In the genomic region with DNA sequence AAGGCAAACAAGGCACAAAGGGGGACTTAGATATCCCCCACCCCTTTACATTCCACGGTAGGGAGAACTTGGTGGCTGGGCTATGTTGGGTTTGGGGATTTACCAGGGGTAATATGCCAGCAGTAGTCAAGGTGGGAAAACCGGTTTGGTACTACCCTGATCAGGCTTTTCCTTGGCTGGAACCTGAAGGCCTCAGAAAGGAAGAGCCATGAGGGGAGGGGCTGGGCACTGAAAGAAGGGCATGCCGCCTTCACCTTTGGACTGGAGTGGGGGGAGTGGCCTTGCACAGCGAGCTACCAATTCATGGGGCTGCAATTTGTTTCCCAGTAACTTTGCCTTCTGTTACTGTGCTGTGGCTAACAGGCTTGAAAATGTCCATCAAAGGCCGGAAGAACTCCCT, we compare ENCODE assay signal across 8 mouse cellular contexts. TPM values are rescaled to one million over a fixed set of nuclear protein-coding genes. Genes with fewer than 3 reads are reported as not detected.
A peak's percentile ranks its signal among the peaks of the same experiment; 100 is the strongest.
DNase-seq lines count a peak whose midpoint lies in the region; ATAC-seq and TF ChIP-seq lines count a peak whose summit lies in the region.

No protein-coding gene starts in this region.

- peak overlapping the region; percentile 92 for H3K27ac ChIP-seq in intestine, embryonic 15.5 days
- peak overlapping the region; percentile 84 for H3K27ac ChIP-seq in lung, embryonic 16.5 days (ENCODE audit: low read length)

- H3K4me1 ChIP-seq in E14TG2a.4 (replicated peaks; ENCODE audit: low read depth, low read length), result peaks cover 75% of the 10 kb centered on the region
- peaks cover 39% of the 10 kb centered on the region for H3K4me1 ChIP-seq in intestine, embryonic 15.5 days (replicated peaks)
- peaks cover 47% of the 10 kb centered on the region for H3K4me1 ChIP-seq in lung, embryonic 16.5 days (replicated peaks; ENCODE audit: control insufficient read depth, insufficient read depth, low read length)

- peaks cover 25% of the 10 kb centered on the region for H3K27me3 ChIP-seq in E14TG2a.4 (ENCODE audit: insufficient read depth, low read length)
- peaks cover 12% of the 10 kb centered on the region for H3K27me3 ChIP-seq in intestine, embryonic 15.5 days (replicated peaks)
- H3K27me3 ChIP-seq in lung, embryonic 16.5 days (ENCODE audit: control insufficient read depth, insufficient read depth, low read depth, low read length), result peaks cover 15% of the 10 kb centered on the region

- DNase-seq in adrenal gland, adult 2 months, result peak; percentile 31
- no peak for DNase-seq in adrenal gland, postnatal 25 days
- DNase-seq in frontal cortex, postnatal 14 days (ENCODE audit: low spot score in 2 of 2), result no peak
- DNase-seq in layer of hippocampus, adult 8-10 months (ENCODE audit: low spot score in 2 of 2), result no peak
- no peak for DNase-seq in thymus, postnatal 36 days

- 49% methylated on average over 5 of the region's 5 CpGs for WGBS in intestine, embryonic 15.5 days
- WGBS in lung, embryonic 16.5 days, result 53% methylated on average over 5 of the region's 5 CpGs

- peaks cover 33% of the 10 kb centered on the region for H3K36me3 ChIP-seq in E14TG2a.4 (ENCODE audit: insufficient read depth, low read length)
- 0 out of 2 replicates have a peak, but pooled peaks cover 2% of the 10 kb centered on the region for H3K36me3 ChIP-seq in intestine, embryonic 15.5 days
- H3K36me3 ChIP-seq in lung, embryonic 16.5 days (ENCODE audit: control insufficient read depth, insufficient read depth, low read length), result peaks cover 4% of the 10 kb centered on the region

- 0 out of 2 replicates have a peak overlapping the region, but pooled peaks have one; percentile 14 for H3K9ac ChIP-seq in intestine, embryonic 15.5 days
- H3K9ac ChIP-seq in lung, embryonic 16.5 days (ENCODE audit: low read length), result peak overlapping the region; percentile 4; the same call in 1 of the 2 replicates

- H3K4me2 ChIP-seq in intestine, embryonic 15.5 days (replicated peaks), result peak overlapping the region; percentile 97
- H3K4me2 ChIP-seq in lung, embryonic 16.5 days (ENCODE audit: low read depth, low read length), result peak overlapping the region; percentile 86

- H3K4me3 ChIP-seq in E14TG2a.4 (replicated peaks; ENCODE audit: low read length), result peak overlapping the region; percentile 17; the same call in 1 of the 2 replicates
- peak overlapping the region; percentile 80 for H3K4me3 ChIP-seq in intestine, embryonic 15.5 days (replicated peaks)
- no peak overlapping the region for H3K4me3 ChIP-seq in lung, embryonic 16.5 days (ENCODE audit: low read length)

- no peaks in the 10 kb centered on the region for H3K9me3 ChIP-seq in E14TG2a.4 (ENCODE audit: low read length)
- H3K9me3 ChIP-seq in intestine, embryonic 15.5 days, result no peaks in the 10 kb centered on the region
- H3K9me3 ChIP-seq in lung, embryonic 16.5 days (ENCODE audit: control insufficient read depth, low read length), result no peaks in the 10 kb centered on the region

- TF ChIP-seq CTCF in E14TG2a.4 (conservative IDR thresholded peaks at IDR 0.05; ENCODE audit: low read length), result no peak

- peak; percentile 75 for ATAC-seq in intestine, embryonic 15.5 days
- peak; percentile 43 for ATAC-seq in lung, embryonic 16.5 days (ENCODE audit: low read depth)

RNA-seq across cellular contexts. Expression of gene Cenpb, which starts 3.4 kb away (rescaled TPM):
- 10 to 100 TPM; 47.7 to 88.5 TPM for total RNA-seq in adrenal gland, adult 2 months (2021)
- 94.5 and 107 TPM in 2 replicates for polyA plus RNA-seq in adrenal gland, adult 2 months (2012; rRNA removed)
- total RNA-seq in adrenal gland, postnatal 25 days (2021), result 52.9 and 66.5 TPM in 2 replicates
- 12.5 and 12.6 TPM in 2 replicates for polyA plus RNA-seq in intestine, embryonic 15.5 days (2015; fragmentation: Nextera tagmentation; extraction: Ambion mirVana)
- polyA plus RNA-seq in lung, embryonic 16.5 days (2015; fragmentation: Nextera tagmentation; extraction: Ambion mirVana), result 8.4 and 9.5 TPM in 2 replicates
- total RNA-seq in layer of hippocampus, adult 8-10 months (2022), result 10 to 100 TPM; 65.8 to 79.4 (median 73.1) TPM

RNA-seq across cellular contexts. Expression of gene Cdc25b, which starts 10.3 kb away (rescaled TPM):
- 1 to 10 TPM; 3.4 to 5.5 TPM for total RNA-seq in adrenal gland, adult 2 months (2021)
- polyA plus RNA-seq in adrenal gland, adult 2 months (2012; rRNA removed), result 7.7 and 9.7 TPM in 2 replicates
- 8.3 and 10.8 TPM in 2 replicates for total RNA-seq in adrenal gland, postnatal 25 days (2021)
- polyA plus RNA-seq in intestine, embryonic 15.5 days (2015; fragmentation: Nextera tagmentation; extraction: Ambion mirVana), result 44.6 and 49.8 TPM in 2 replicates
- 61.0 TPM in 2 replicates for polyA plus RNA-seq in lung, embryonic 16.5 days (2015; fragmentation: Nextera tagmentation; extraction: Ambion mirVana)
- total RNA-seq in layer of hippocampus, adult 8-10 months (2022), result 10 to 100 TPM; 21.6 to 31.4 (median 25.4) TPM

RNA-seq across cellular contexts. Expression of gene Spef1, which starts 10.6 kb away (rescaled TPM):
- 1 to 10 TPM; 4.3 to 5.4 TPM for total RNA-seq in adrenal gland, adult 2 months (2021)
- 4.8 and 5.3 TPM in 2 replicates for polyA plus RNA-seq in adrenal gland, adult 2 months (2012; rRNA removed)
- total RNA-seq in adrenal gland, postnatal 25 days (2021), result 5.0 and 7.6 TPM in 2 replicates
- 3.9 and 4.3 TPM in 2 replicates for polyA plus RNA-seq in intestine, embryonic 15.5 days (2015; fragmentation: Nextera tagmentation; extraction: Ambion mirVana)
- polyA plus RNA-seq in lung, embryonic 16.5 days (2015; fragmentation: Nextera tagmentation; extraction: Ambion mirVana), result 6.5 and 8.8 TPM in 2 replicates
- 10 to 100 TPM in 2 of 4 experiments, 1 to 10 TPM in 2; 6.7 to 10.7 (median 8.8) TPM for total RNA-seq in layer of hippocampus, adult 8-10 months (2022)

RNA-seq across cellular contexts. Expression of gene 1700037H04Rik, which starts 16.6 kb away (rescaled TPM):
- total RNA-seq in adrenal gland, adult 2 months (2021), result 100 to 1,000 TPM; 114 to 123 TPM
- polyA plus RNA-seq in adrenal gland, adult 2 months (2012; rRNA removed), result 195 and 319 TPM in 2 replicates
- 59.8 and 74.8 TPM in 2 replicates for total RNA-seq in adrenal gland, postnatal 25 days (2021)
- 98.6 and 110 TPM in 2 replicates for polyA plus RNA-seq in intestine, embryonic 15.5 days (2015; fragmentation: Nextera tagmentation; extraction: Ambion mirVana)
- polyA plus RNA-seq in lung, embryonic 16.5 days (2015; fragmentation: Nextera tagmentation; extraction: Ambion mirVana), result 57.9 and 63.5 TPM in 2 replicates
- total RNA-seq in layer of hippocampus, adult 8-10 months (2022), result 10 to 100 TPM; 53.5 to 59.8 (median 57.2) TPM

RNA-seq across cellular contexts. Expression of gene Ap5s1, which starts 30.4 kb away (rescaled TPM):
- total RNA-seq in adrenal gland, adult 2 months (2021), result 10 to 100 TPM; 13.7 to 20.2 TPM
- 89.8 and 91.7 TPM in 2 replicates for polyA plus RNA-seq in adrenal gland, adult 2 months (2012; rRNA removed)
- total RNA-seq in adrenal gland, postnatal 25 days (2021), result 18.6 and 24.5 TPM in 2 replicates
- polyA plus RNA-seq in intestine, embryonic 15.5 days (2015; fragmentation: Nextera tagmentation; extraction: Ambion mirVana), result 22.0 and 26.1 TPM in 2 replicates
- 29.0 and 29.7 TPM in 2 replicates for polyA plus RNA-seq in lung, embryonic 16.5 days (2015; fragmentation: Nextera tagmentation; extraction: Ambion mirVana)
- 10 to 100 TPM; 20.9 to 24.2 (median 22.8) TPM for total RNA-seq in layer of hippocampus, adult 8-10 months (2022)
